In genomic region chr6:91541276-91541675, GRCm38 (mm10) we compare ENCODE assay signal across 17 mouse cellular contexts.
"Had no signal": no experiment of that assay in that cellular context is flagged by ENCODE, and none has a peak within 500 bp of the region (broad histone marks: within the 10 kb centered on the region; RNA-seq: fewer than 3 reads in every experiment).

No protein-coding gene starts in this region.

- H3K4me2 ChIP-seq: liver, embryonic 13.5 days; midbrain, embryonic 13.5 days; neural tube, embryonic 13.5 days had no signal

- H3K27me3 ChIP-seq: midbrain, embryonic 13.5 days; neural tube, embryonic 13.5 days had no signal

- ATAC-seq: midbrain, embryonic 13.5 days; midbrain, embryonic 16.5 days had no signal

- DNase-seq: kidney, adult 2 months; kidney, postnatal 25 days; layer of hippocampus, adult 9-11 months; liver, embryonic 13.5 days; lung, adult 2 months; lung, postnatal 14 days; lung, postnatal 4 days; retina, postnatal 1 day; right cerebral cortex, postnatal 25 days; thymus, postnatal 36 days had no signal

- H3K9ac ChIP-seq: liver, embryonic 13.5 days; midbrain, embryonic 13.5 days; neural tube, embryonic 13.5 days had no signal

- H3K4me1 ChIP-seq: liver, embryonic 13.5 days; midbrain, embryonic 13.5 days; neural tube, embryonic 13.5 days had no signal

- H3K27ac ChIP-seq: kidney, postnatal 0 days; layer of hippocampus, adult 2 months; left cerebral cortex, adult 2 months; liver, embryonic 13.5 days; midbrain, embryonic 13.5 days; neural tube, embryonic 13.5 days had no signal

- H3K36me3 ChIP-seq: liver, embryonic 13.5 days; midbrain, embryonic 13.5 days; neural tube, embryonic 13.5 days had no signal

- H3K9me3 ChIP-seq: liver, embryonic 13.5 days; midbrain, embryonic 13.5 days; neural tube, embryonic 13.5 days had no signal

- H3K4me3 ChIP-seq: layer of hippocampus, adult 2 months; left cerebral cortex, adult 2 months; liver, embryonic 13.5 days; midbrain, embryonic 13.5 days; myocyte; neural tube, embryonic 13.5 days had no signal
